Mouse (Mus musculus): ENCODE data around the gene Bfsp2.

GRCm38 (mm10) chr9:103524600-103524999, 44.4 kb upstream of the Bfsp2 start:
- TF ChIP-seq POLR2A (IDR thresholded peaks at IDR 0.05; ENCODE audit: extremely low read depth, insufficient read depth, low read length) (no peak), CTCF (IDR thresholded peaks at IDR 0.05; ENCODE audit: low read depth, low read length) (no peak)
